Mouse (Mus musculus) intestine, embryonic 16.5 days (tissue): Measurements from ENCODE around the gene Rrp1. TPM values are rescaled to one million over a fixed set of nuclear protein-coding genes. Genes with fewer than 3 reads are reported as not detected.

Experiments
- ATAC-seq: fragments of 200-750 bp; cut with Nextera tagmentation; 2 replicates; pipeline ENCODE4 v1.8.0; 2017; ENCODE audit warnings: moderate TSS enrichment, moderate library complexity
- H3K27ac ChIP-seq: fragments of 300-500 bp; sonication (generic); 2 replicates; pipeline ENCODE4 v1.5.1; 2014; ENCODE audit warnings: mild to moderate bottlenecking, low read length
- H3K27me3 ChIP-seq: fragments of 300-500 bp; sonication (generic); replicated peaks from 2 replicates; pipeline ENCODE4 v1.6.1; 2014; ENCODE audit warnings: low read length, control low read depth, mixed read lengths; ENCODE audit not compliant: control insufficient read depth, insufficient read depth
- H3K36me3 ChIP-seq: fragments of 300-500 bp; sonication (generic); 2 replicates; pipeline ENCODE4 v1.6.1; 2014; ENCODE audit warnings: low read length, control low read depth; ENCODE audit not compliant: control insufficient read depth, insufficient read depth
- H3K4me1 ChIP-seq: fragments of 300-500 bp; sonication (generic); 2 replicates; pipeline ENCODE4 v1.6.1; 2014; ENCODE audit warnings: low read length, control low read depth, mixed read lengths; ENCODE audit not compliant: control insufficient read depth, insufficient read depth
- H3K4me2 ChIP-seq: fragments of 300-500 bp; sonication (generic); 2 replicates; pipeline ENCODE4 v1.6.1; 2014; ENCODE audit warnings: low read depth, low read length, control low read depth
- H3K4me3 ChIP-seq: fragments of 300-500 bp; sonication (generic); 2 replicates; pipeline ENCODE4 v1.5.1; 2014; ENCODE audit warnings: mild to moderate bottlenecking, low read length
- H3K9ac ChIP-seq: fragments of 300-500 bp; sonication (generic); 2 replicates; pipeline ENCODE4 v1.6.1; 2014; ENCODE audit warnings: low read depth, low read length
- H3K9me3 ChIP-seq: fragments of 300-500 bp; sonication (generic); 2 replicates; pipeline ENCODE4 v1.6.1; 2016; ENCODE audit warnings: low read length, control low read depth; ENCODE audit not compliant: control insufficient read depth
- WGBS: fragments of 180-500 bp; shearing (Covaris S2); extraction: QIAGEN DNeasy Blood & Tissue Kit; methylation state at CpG from one replicate; pipeline ENCODE4 v1.1.7; 2014; 5-methylcytosine and 5-hydroxymethylcytosine counted together
- polyA plus RNA-seq: library from polyadenylated mRNA; unstranded; fragments of >200 nt; fragmentation: Nextera tagmentation; extraction: Ambion mirVana; gene quantifications from 2 replicates; pipeline ENCODE4 v1.2.1, GENCODE M21; 2015

Gene Rrp1
- polyA plus RNA-seq, 1 experiment from 2014 or later = 268 TPM

- no peaks in the 10 kb centered on the region for H3K27me3 ChIP-seq
- H3K36me3 ChIP-seq = peaks cover 5% of the 10 kb centered on the region
- no peak overlapping the region for H3K4me3 ChIP-seq
- no peaks in the 10 kb centered on the region for H3K4me1 ChIP-seq
- 79% methylated on average over 3 of the region's 3 CpGs for WGBS
- H3K9ac ChIP-seq = no peak overlapping the region
- no peak for ATAC-seq
- H3K4me2 ChIP-seq = no peak overlapping the region
- no peak overlapping the region for H3K27ac ChIP-seq
- H3K9me3 ChIP-seq = no peaks in the 10 kb centered on the region
Measured at GRCm38 (mm10) chr10:78447396-78447795, 34.6 kb upstream of the Rrp1 start.

- peaks cover 5% of the 10 kb centered on the region for H3K36me3 ChIP-seq
- H3K27ac ChIP-seq = no peak overlapping the region
- H3K9me3 ChIP-seq = no peaks in the 10 kb centered on the region
- no peak for ATAC-seq
- H3K4me1 ChIP-seq = no peaks in the 10 kb centered on the region
- H3K27me3 ChIP-seq = no peaks in the 10 kb centered on the region
- H3K4me2 ChIP-seq = no peak overlapping the region
- no peak overlapping the region for H3K4me3 ChIP-seq
- H3K9ac ChIP-seq = no peak overlapping the region
- WGBS = 93% methylated on average over 3 of the region's 3 CpGs
Measured at GRCm38 (mm10) chr10:78446195-78446594, 33.4 kb upstream of the Rrp1 start.

- 90% methylated on average over 3 of the region's 3 CpGs for WGBS
- ATAC-seq = no peak
- no peaks in the 10 kb centered on the region for H3K27me3 ChIP-seq
- H3K4me3 ChIP-seq = no peak overlapping the region
- no peak overlapping the region for H3K4me2 ChIP-seq
- H3K4me1 ChIP-seq = no peaks in the 10 kb centered on the region
- no peak overlapping the region for H3K27ac ChIP-seq
- H3K36me3 ChIP-seq = peaks cover 3% of the 10 kb centered on the region; the same call in 1 of the 2 replicates
- no peaks in the 10 kb centered on the region for H3K9me3 ChIP-seq
- no peak overlapping the region for H3K9ac ChIP-seq
Measured at GRCm38 (mm10) chr10:78442292-78442691, 29.4 kb upstream of the Rrp1 start.

GRCm38 (mm10) chr10:78441606-78442005 lies 28.8 kb upstream of the Rrp1 start:
- Histone ChIP-seq H3K4me2 (no peak overlapping the region), H3K9me3 (no peaks in the 10 kb centered on the region), H3K27ac (no peak overlapping the region), H3K4me3 (no peak overlapping the region), H3K36me3 (peaks cover 3% of the 10 kb centered on the region; the same call in 1 of the 2 replicates), H3K9ac (no peak overlapping the region), H3K27me3 (no peaks in the 10 kb centered on the region), H3K4me1 (no peaks in the 10 kb centered on the region)
- WGBS = 92% methylated on average over 5 of the region's 5 CpGs
- ATAC-seq = no peak

- Histone ChIP-seq H3K4me3 (no peak overlapping the region), H3K9ac (no peak overlapping the region), H3K27me3 (no peaks in the 10 kb centered on the region), H3K27ac (no peak overlapping the region), H3K9me3 (no peaks in the 10 kb centered on the region), H3K4me2 (no peak overlapping the region), H3K4me1 (no peaks in the 10 kb centered on the region), H3K36me3 (peaks cover 3% of the 10 kb centered on the region; the same call in 1 of the 2 replicates)
- WGBS = 67% methylated on average over 9 of the region's 9 CpGs
- no peak; the same call in 1 of the 2 replicates for ATAC-seq
Measured at GRCm38 (mm10) chr10:78440812-78441211, 28.0 kb upstream of the Rrp1 start.

- H3K9me3 ChIP-seq = no peaks in the 10 kb centered on the region
- WGBS = 83% methylated on average over 7 of the region's 7 CpGs
- no peaks in the 10 kb centered on the region for H3K27me3 ChIP-seq
- no peaks in the 10 kb centered on the region for H3K4me1 ChIP-seq
- no peaks in the 10 kb centered on the region for H3K36me3 ChIP-seq
- no peak overlapping the region for H3K4me2 ChIP-seq
- no peak overlapping the region for H3K9ac ChIP-seq
- H3K4me3 ChIP-seq = no peak overlapping the region
- H3K27ac ChIP-seq = no peak overlapping the region
- ATAC-seq = no peak
Measured at GRCm38 (mm10) chr10:78439990-78440389, 27.1 kb upstream of the Rrp1 start.

GRCm38 (mm10) chr10:78439550-78439949 lies 26.7 kb upstream of the Rrp1 start:
- H3K4me1 ChIP-seq = no peaks in the 10 kb centered on the region
- 61% methylated on average over 5 of the region's 5 CpGs for WGBS
- no peak overlapping the region for H3K4me2 ChIP-seq
- H3K9ac ChIP-seq = no peak overlapping the region
- ATAC-seq = no peak
- H3K36me3 ChIP-seq = no peaks in the 10 kb centered on the region
- no peak overlapping the region for H3K27ac ChIP-seq
- H3K4me3 ChIP-seq = no peak overlapping the region
- no peaks in the 10 kb centered on the region for H3K9me3 ChIP-seq
- H3K27me3 ChIP-seq = no peaks in the 10 kb centered on the region

GRCm38 (mm10) chr10:78438094-78438493 lies 25.3 kb upstream of the Rrp1 start:
- H3K4me1 ChIP-seq = no peaks in the 10 kb centered on the region
- H3K4me3 ChIP-seq = no peak overlapping the region
- H3K9ac ChIP-seq = no peak overlapping the region
- H3K27ac ChIP-seq = no peak overlapping the region
- WGBS = 5% methylated on average over 5 of the region's 5 CpGs
- no peak overlapping the region for H3K4me2 ChIP-seq
- ATAC-seq = peak; percentile 39; the same call in 1 of the 2 replicates
- H3K36me3 ChIP-seq = no peaks in the 10 kb centered on the region
- no peaks in the 10 kb centered on the region for H3K27me3 ChIP-seq
- no peaks in the 10 kb centered on the region for H3K9me3 ChIP-seq

GRCm38 (mm10) chr10:78432853-78433252 lies 20.0 kb upstream of the Rrp1 start:
- 70% methylated on average over 3 of the region's 3 CpGs for WGBS
- Histone ChIP-seq H3K4me3 (no peak overlapping the region), H3K4me2 (no peak overlapping the region), H3K9ac (no peak overlapping the region), H3K9me3 (no peaks in the 10 kb centered on the region), H3K27ac (no peak overlapping the region), H3K4me1 (no peaks in the 10 kb centered on the region), H3K36me3 (peaks cover 8% of the 10 kb centered on the region; the same call in 1 of the 2 replicates), H3K27me3 (no peaks in the 10 kb centered on the region)
- no peak for ATAC-seq

GRCm38 (mm10) chr10:78429776-78430175 lies 16.9 kb upstream of the Rrp1 start:
- no peak overlapping the region for H3K27ac ChIP-seq
- H3K9ac ChIP-seq = no peak overlapping the region
- WGBS = 94% methylated on average over 2 of the region's 2 CpGs
- H3K36me3 ChIP-seq = peaks cover 14% of the 10 kb centered on the region; the same call in 1 of the 2 replicates
- H3K4me1 ChIP-seq = peaks cover 11% of the 10 kb centered on the region
- H3K27me3 ChIP-seq = no peaks in the 10 kb centered on the region
- no peaks in the 10 kb centered on the region for H3K9me3 ChIP-seq
- no peak overlapping the region for H3K4me3 ChIP-seq
- H3K4me2 ChIP-seq = no peak overlapping the region
- no peak for ATAC-seq
